Mouse (Mus musculus): Measurements from ENCODE around the gene Cdc20b.

GRCm38 (mm10) chr13:113120324-113121237 is 85.7 kb downstream of the Cdc20b start:
- TF ChIP-seq CTCF (IDR thresholded peaks at IDR 0.05; ENCODE audit: borderline replicate concordance, control insufficient read depth, extremely low read depth, insufficient read depth, low read length, poor library complexity) (no peak), POLR2A (IDR thresholded peaks at IDR 0.05; ENCODE audit: control insufficient read depth, extremely low read depth, insufficient read depth, low read length, poor library complexity) (no peak)

All from thymus, adult 2 months (tissue).